Mouse (Mus musculus) myocyte (in vitro differentiated cells): ENCODE measurements at regions not wholly inside any gene's neighbourhood (a gene's known extent, or its start where the extent isn't known, plus 50 kb on each side); places are given as distances from the start of the nearest gene placed in this dataset.

Experiments
- H3K27me3 ChIP-seq: one replicate; pipeline ENCODE4 v1.6.1; 2011; ENCODE audit not compliant: control insufficient read depth, insufficient read depth, insufficient read length
- H3K36me3 ChIP-seq: one replicate; pipeline ENCODE4 v1.6.1; 2011; ENCODE audit not compliant: control insufficient read depth, insufficient read depth
- H3K4me2 ChIP-seq: one replicate; pipeline ENCODE4 v1.6.1; 2011; ENCODE audit warnings: low read depth, control low read depth
- H3K4me3 ChIP-seq: one replicate; pipeline ENCODE4 v1.5.1; 2011; ENCODE audit warnings: mild to moderate bottlenecking, control low read depth, moderate library complexity
- H3K79me2 ChIP-seq: one replicate; pipeline ENCODE4 v1.6.1; 2011; ENCODE audit not compliant: control insufficient read depth, insufficient read depth
- H3ac ChIP-seq: one replicate; pipeline ENCODE4 v1.6.1; 2011; ENCODE audit not compliant: control insufficient read depth, insufficient read length
- CEBPB ChIP-seq: IDR thresholded peaks from 2 replicates; pipeline ENCODE4 v1.6.1; 2011; ENCODE audit warnings: mild to moderate bottlenecking, moderate library complexity; ENCODE audit not compliant: poor library complexity, insufficient read depth, severe bottlenecking
- E2F4 ChIP-seq: IDR thresholded peaks from one replicate; pipeline ENCODE4 v1.6.1; 2011; ENCODE audit warnings: mild to moderate bottlenecking, control low read depth, moderate library complexity; ENCODE audit not compliant: insufficient read depth
- MAX ChIP-seq: IDR thresholded peaks from one replicate; pipeline ENCODE4 v1.6.1; 2011; ENCODE audit warnings: low read depth, mild to moderate bottlenecking, control low read depth
- MYOD1 ChIP-seq, 3 experiments: IDR thresholded peaks; one replicate each; pipeline ENCODE4 v1.6.1; 2011; ENCODE audit warnings: control low read depth in 2 of 3, low read depth in 2 of 3, mild to moderate bottlenecking in 2 of 3, moderate library complexity in 1 of 3; ENCODE audit not compliant: insufficient read length in 2 of 3, control insufficient read depth in 1 of 3
- MYOG ChIP-seq, 3 experiments: IDR thresholded peaks; one replicate each; pipeline ENCODE4 v1.6.1; 2011; ENCODE audit warnings: control low read depth in 2 of 3, low read depth in 2 of 3, mild to moderate bottlenecking in 2 of 3; ENCODE audit not compliant: insufficient read length in 2 of 3, control insufficient read depth in 1 of 3, insufficient read depth in 1 of 3
- POLR2A ChIP-seq: IDR thresholded peaks from one replicate; pipeline ENCODE4 v1.6.1; 2011; ENCODE audit warnings: low read depth, mild to moderate bottlenecking, control low read depth, moderate library complexity; ENCODE audit not compliant: insufficient read length
- POLR2AphosphoS2 ChIP-seq: IDR thresholded peaks from one replicate; pipeline ENCODE4 v1.6.1; 2011; ENCODE audit warnings: low read depth, control low read depth; ENCODE audit not compliant: insufficient read length
- REST ChIP-seq: IDR thresholded peaks from one replicate; pipeline ENCODE4 v1.6.1; 2011; ENCODE audit warnings: mild to moderate bottlenecking, control low read depth, moderate library complexity; ENCODE audit not compliant: insufficient read depth, insufficient read length
- SRF ChIP-seq: IDR thresholded peaks from one replicate; pipeline ENCODE4 v1.6.1; 2011; ENCODE audit warnings: low read depth; ENCODE audit not compliant: control insufficient read depth, insufficient read length
- TCF12 ChIP-seq: IDR thresholded peaks from one replicate; pipeline ENCODE4 v1.6.1; 2011; ENCODE audit warnings: mild to moderate bottlenecking, control low read depth; ENCODE audit not compliant: poor library complexity, insufficient read depth, severe bottlenecking
- TCF3 ChIP-seq: IDR thresholded peaks from one replicate; pipeline ENCODE4 v1.6.1; 2011; ENCODE audit warnings: low read depth, control low read depth; ENCODE audit not compliant: insufficient read length
- USF1 ChIP-seq: IDR thresholded peaks from one replicate; pipeline ENCODE4 v1.6.1; 2011; ENCODE audit warnings: low read depth, mild to moderate bottlenecking, control low read depth, moderate library complexity

DNA sequence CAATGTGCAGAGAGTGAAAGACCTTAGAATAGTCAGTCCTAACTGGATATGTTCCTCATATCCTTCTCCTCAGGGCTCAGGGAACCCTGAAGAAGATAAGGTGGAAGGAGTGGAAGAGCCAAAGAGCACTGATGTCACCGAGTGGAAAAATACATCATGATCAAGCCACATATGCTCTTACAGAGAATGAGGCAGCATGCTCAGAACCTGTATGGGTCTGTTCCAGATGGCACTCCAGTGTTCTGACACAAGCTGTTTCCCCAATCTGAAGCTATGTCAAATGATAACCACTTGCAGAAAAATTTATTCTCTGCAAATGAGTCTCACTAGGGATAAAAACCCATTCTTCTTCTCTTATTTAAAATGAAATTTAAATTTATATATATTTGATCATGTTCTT lies 572.6 kb upstream of the Robo2 start:
- no peaks in the 10 kb centered on the region for H3K36me3 ChIP-seq
- no peak overlapping the region for H3K4me2 ChIP-seq
- H3K27me3 ChIP-seq: no peaks in the 10 kb centered on the region
- H3K4me3 ChIP-seq: no peak overlapping the region
- H3ac ChIP-seq: no peak overlapping the region
- no peak for TF ChIP-seq MYOD1 (IDR thresholded peaks at IDR 0.05; ENCODE audit: control insufficient read depth in 1 of 3, insufficient read length in 2 of 3, low read depth in 2 of 3)
- TF ChIP-seq REST: no peak
- TF ChIP-seq TCF12: no peak
- TF ChIP-seq USF1: no peak
- TF ChIP-seq MYOG (IDR thresholded peaks at IDR 0.05; ENCODE audit: control insufficient read depth in 1 of 3, insufficient read depth in 1 of 3, insufficient read length in 2 of 3, low read depth in 2 of 3): no peak
- TF ChIP-seq CEBPB: no peak
- TF ChIP-seq SRF: no peak
- no peak for TF ChIP-seq TCF3
- TF ChIP-seq E2F4: no peak
- no peak for TF ChIP-seq POLR2AphosphoS2
- TF ChIP-seq MAX: no peak
- TF ChIP-seq POLR2A: no peak
- no peaks in the 10 kb centered on the region for H3K79me2 ChIP-seq

DNA sequence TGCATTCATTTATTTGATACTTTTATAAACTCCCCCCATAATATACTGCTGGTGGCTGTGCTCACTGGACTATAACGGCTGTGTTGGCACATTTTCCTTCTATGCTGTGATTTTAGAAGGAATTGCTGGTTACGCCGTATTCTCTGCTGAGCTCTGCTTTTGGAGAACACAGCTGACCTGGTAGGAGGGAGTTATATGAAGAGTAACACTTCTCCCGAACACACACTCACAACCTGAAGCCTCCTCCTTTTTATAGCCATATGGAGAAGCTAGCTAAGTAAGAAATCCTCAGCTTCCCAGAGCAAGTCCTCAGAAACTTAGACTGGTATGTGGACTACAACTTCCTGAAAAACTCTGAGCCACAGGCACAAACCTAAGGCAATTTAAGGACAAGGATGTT lies 554.5 kb upstream of the Robo2 start:
- H3K4me3 ChIP-seq: no peak overlapping the region
- H3K4me2 ChIP-seq: no peak overlapping the region
- H3K27me3 ChIP-seq: no peaks in the 10 kb centered on the region
- no peak overlapping the region for H3ac ChIP-seq
- no peaks in the 10 kb centered on the region for H3K36me3 ChIP-seq
- no peaks in the 10 kb centered on the region for H3K79me2 ChIP-seq
- TF ChIP-seq MYOG (IDR thresholded peaks at IDR 0.05; ENCODE audit: control insufficient read depth in 1 of 3, insufficient read depth in 1 of 3, insufficient read length in 2 of 3, low read depth in 2 of 3): no peak
- TF ChIP-seq TCF12: no peak
- TF ChIP-seq E2F4: no peak
- no peak for TF ChIP-seq REST
- TF ChIP-seq SRF: no peak
- no peak for TF ChIP-seq POLR2A
- TF ChIP-seq MYOD1 (IDR thresholded peaks at IDR 0.05; ENCODE audit: control insufficient read depth in 1 of 3, insufficient read length in 2 of 3, low read depth in 2 of 3): no peak

DNA sequence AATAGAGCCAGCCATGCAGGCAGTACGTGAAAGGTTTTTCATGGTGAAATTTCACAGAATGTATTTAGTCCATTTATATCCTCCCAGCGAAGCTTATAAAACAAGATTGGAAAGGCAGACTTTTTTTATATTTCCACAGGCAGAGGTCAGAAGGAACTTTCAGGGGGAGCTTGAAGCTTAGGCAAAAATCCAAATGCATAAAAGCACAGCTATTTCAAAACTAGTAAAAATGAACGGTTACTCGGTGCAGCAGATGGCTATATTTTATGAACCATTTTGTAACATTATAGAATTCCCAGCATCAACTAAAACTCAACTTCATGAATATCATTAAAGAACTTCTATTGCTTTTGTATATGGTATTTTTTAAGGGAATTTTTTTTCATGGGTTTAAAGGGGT lies 518.1 kb upstream of the Robo2 start:
- Histone ChIP-seq H3ac (no peak overlapping the region), H3K4me2 (no peak overlapping the region), H3K36me3 (no peaks in the 10 kb centered on the region), H3K79me2 (no peaks in the 10 kb centered on the region), H3K4me3 (no peak overlapping the region), H3K27me3 (no peaks in the 10 kb centered on the region)
- no peak for TF ChIP-seq MYOG (IDR thresholded peaks at IDR 0.05; ENCODE audit: control insufficient read depth in 1 of 3, insufficient read depth in 1 of 3, insufficient read length in 2 of 3, low read depth in 2 of 3)
- TF ChIP-seq USF1: no peak
- TF ChIP-seq POLR2A: no peak
- TF ChIP-seq POLR2AphosphoS2: no peak
- TF ChIP-seq SRF: no peak
- no peak for TF ChIP-seq E2F4
- TF ChIP-seq TCF12: no peak
- TF ChIP-seq MYOD1 (IDR thresholded peaks at IDR 0.05; ENCODE audit: control insufficient read depth in 1 of 3, insufficient read length in 2 of 3, low read depth in 2 of 3): no peak
- TF ChIP-seq MAX: no peak
- no peak for TF ChIP-seq TCF3
- TF ChIP-seq REST: no peak
- TF ChIP-seq CEBPB: no peak

DNA sequence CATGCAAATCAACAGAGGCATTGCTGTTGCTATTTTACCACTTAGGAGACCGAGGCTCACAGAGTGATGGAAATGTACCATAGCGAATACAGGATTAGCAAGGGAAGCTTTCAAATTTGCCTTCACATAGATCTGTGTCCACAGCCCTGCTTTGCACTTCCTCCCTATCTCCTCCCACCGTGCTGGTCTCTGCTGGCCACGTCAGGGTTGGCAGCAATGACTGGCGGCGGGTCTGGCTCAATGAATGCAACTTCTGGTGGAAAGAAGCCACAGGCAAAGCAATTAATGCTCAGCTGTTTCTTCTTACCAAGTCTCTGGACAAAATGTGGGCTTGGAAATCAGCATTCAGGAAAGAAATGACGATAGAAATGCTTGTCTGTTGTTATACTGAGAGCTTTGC lies 489.2 kb upstream of the Robo2 start:
- Histone ChIP-seq H3ac (no peak overlapping the region), H3K27me3 (no peaks in the 10 kb centered on the region), H3K4me2 (peak overlapping the region; percentile 47), H3K79me2 (no peaks in the 10 kb centered on the region), H3K36me3 (no peaks in the 10 kb centered on the region), H3K4me3 (no peak overlapping the region)
- TF ChIP-seq E2F4: no peak
- no peak for TF ChIP-seq MYOG (IDR thresholded peaks at IDR 0.05; ENCODE audit: control insufficient read depth in 1 of 3, insufficient read depth in 1 of 3, insufficient read length in 2 of 3, low read depth in 2 of 3)
- TF ChIP-seq CEBPB: no peak
- no peak for TF ChIP-seq TCF3
- no peak for TF ChIP-seq POLR2AphosphoS2
- TF ChIP-seq TCF12: no peak
- TF ChIP-seq POLR2A: no peak
- TF ChIP-seq MYOD1 (IDR thresholded peaks at IDR 0.05; ENCODE audit: control insufficient read depth in 1 of 3, insufficient read length in 2 of 3, low read depth in 2 of 3): no peak
- no peak for TF ChIP-seq REST
- TF ChIP-seq SRF: no peak
- TF ChIP-seq USF1: no peak
- TF ChIP-seq MAX: no peak

DNA sequence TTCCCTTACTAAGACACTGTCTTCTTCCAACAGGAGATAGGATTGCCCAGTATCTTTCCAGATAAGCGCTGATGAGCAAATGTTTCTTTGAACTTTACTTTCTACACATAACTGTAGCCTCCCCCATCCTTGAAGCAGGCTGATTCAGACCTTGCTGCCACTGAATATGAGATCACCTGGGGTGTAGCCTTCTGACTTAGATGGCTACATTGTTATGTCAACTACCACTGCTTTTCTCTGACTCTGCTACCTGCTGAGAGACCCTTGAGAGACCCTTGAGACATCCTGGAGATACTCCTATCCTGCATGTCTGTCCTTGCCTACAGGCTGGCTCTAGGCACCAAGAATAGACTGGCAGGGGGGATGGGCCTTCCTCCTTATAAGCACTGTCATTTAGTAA lies 476.1 kb upstream of the Robo2 start:
- no peaks in the 10 kb centered on the region for H3K79me2 ChIP-seq
- H3K4me2 ChIP-seq: no peak overlapping the region
- H3K27me3 ChIP-seq: no peaks in the 10 kb centered on the region
- TF ChIP-seq CEBPB (no peak), MYOD1 (IDR thresholded peaks at IDR 0.05; ENCODE audit: control insufficient read depth in 1 of 3, insufficient read length in 2 of 3, low read depth in 2 of 3) (no peak), POLR2AphosphoS2 (no peak), POLR2A (no peak), MYOG (IDR thresholded peaks at IDR 0.05; ENCODE audit: control insufficient read depth in 1 of 3, insufficient read depth in 1 of 3, insufficient read length in 2 of 3, low read depth in 2 of 3) (no peak), USF1 (no peak), TCF12 (no peak), SRF (no peak), E2F4 (no peak), TCF3 (no peak), REST (no peak), MAX (no peak)
- H3K4me3 ChIP-seq: no peak overlapping the region
- no peaks in the 10 kb centered on the region for H3K36me3 ChIP-seq
- no peak overlapping the region for H3ac ChIP-seq
